Comparison of ENCODE assay signal across 27 mouse cellular contexts in the genomic region with DNA sequence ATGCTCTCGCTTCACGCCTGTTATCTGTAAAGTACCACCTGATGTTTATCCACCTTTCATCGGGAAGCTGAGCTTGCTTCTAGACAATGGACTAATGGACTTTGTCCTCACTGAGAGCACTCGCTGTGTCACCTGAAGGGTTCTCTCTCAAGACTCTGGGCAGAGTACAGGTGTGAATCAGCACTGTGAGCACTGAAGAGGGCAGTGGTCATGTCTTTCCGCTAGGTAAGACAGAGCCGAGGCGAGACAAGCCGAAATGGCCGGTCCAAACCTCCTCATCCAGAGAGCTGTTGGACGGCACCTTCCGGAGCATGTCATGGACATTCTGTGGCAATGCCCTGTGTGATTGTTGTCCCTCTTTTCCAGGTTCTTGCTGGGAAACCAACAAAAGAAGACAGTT.
DNase-seq lines count a peak whose midpoint lies in the region; ATAC-seq and TF ChIP-seq lines count a peak whose summit lies in the region.
"Had no signal": no experiment of that assay in that cellular context is flagged by ENCODE, and none has a peak within 500 bp of the region (broad histone marks: within the 10 kb centered on the region; RNA-seq: fewer than 3 reads in every experiment).

No protein-coding gene starts in this region.

- DNase-seq in kidney, adult 18-20 months, result peak; percentile 71
- no peak for DNase-seq in kidney, postnatal 0 days (ENCODE audit: low spot score)
- DNase-seq in large intestine, adult 2 months (ENCODE audit: low read depth, low spot score), result peak; percentile 35
- no peak for DNase-seq in heart, adult 2 months
- DNase-seq: adrenal gland, postnatal 10 days; cerebellum, adult 9-10 months; cerebellum, postnatal 36 days; gastrocnemius, adult 2 months; gastrocnemius, postnatal 36 days; heart, postnatal 4 days; lung, postnatal 36 days; right cerebral cortex, postnatal 4 days; thymus, postnatal 4 days had no signal

- no peaks in the 10 kb centered on the region for H3K79me2 ChIP-seq in heart, adult 2 months (replicated peaks; ENCODE audit: control insufficient read depth, insufficient read depth, low read length)

- no peak overlapping the region for H3K4me2 ChIP-seq in kidney, embryonic 14.5 days (replicated peaks; ENCODE audit: low read depth, low read length)
- no peak overlapping the region for H3K4me2 ChIP-seq in kidney, postnatal 0 days (ENCODE audit: low read length)
- no peak overlapping the region for H3K4me2 ChIP-seq in midbrain, embryonic 15.5 days
- no peak overlapping the region for H3K4me2 ChIP-seq in forebrain, embryonic 13.5 days
- H3K4me2 ChIP-seq: heart, embryonic 12.5 days; hindbrain, embryonic 14.5 days; limb, embryonic 13.5 days; liver, embryonic 11.5 days; lung, embryonic 15.5 days; midbrain, embryonic 11.5 days; neural tube, embryonic 12.5 days had no signal

- no peak for ATAC-seq in kidney, embryonic 14.5 days (ENCODE audit: low FRiP score, low TSS enrichment)
- peak; percentile 91 for ATAC-seq in kidney, postnatal 0 days (replicated peaks; ENCODE audit: low FRiP score, low read depth)
- ATAC-seq in midbrain, embryonic 15.5 days (replicated peaks), result no peak
- ATAC-seq in forebrain, embryonic 13.5 days, result no peak
- ATAC-seq: forebrain, embryonic 16.5 days had no signal

- H3K9ac ChIP-seq in kidney, embryonic 14.5 days (ENCODE audit: low read depth, low read length), result no peak overlapping the region
- H3K9ac ChIP-seq in kidney, postnatal 0 days (ENCODE audit: low read depth, low read length), result no peak overlapping the region
- H3K9ac ChIP-seq in heart, adult 2 months (ENCODE audit: low read depth, low read length), result no peak overlapping the region
- H3K9ac ChIP-seq in midbrain, embryonic 15.5 days, result no peak overlapping the region
- H3K9ac ChIP-seq in forebrain, embryonic 13.5 days, result no peak overlapping the region
- H3K9ac ChIP-seq: heart, embryonic 12.5 days; hindbrain, embryonic 14.5 days; limb, embryonic 13.5 days; lung, embryonic 15.5 days; neural tube, embryonic 12.5 days had no signal

- no peak for TF ChIP-seq POLR2A in heart, adult 2 months (IDR thresholded peaks at IDR 0.05; ENCODE audit: insufficient read depth, low read depth, low read length)

- no peak overlapping the region for H3K4me3 ChIP-seq in kidney, embryonic 14.5 days (ENCODE audit: low read length)
- no peak overlapping the region for H3K4me3 ChIP-seq in kidney, postnatal 0 days (replicated peaks; ENCODE audit: low read depth, low read length)
- no peak overlapping the region for H3K4me3 ChIP-seq in heart, adult 2 months
- H3K4me3 ChIP-seq in midbrain, embryonic 15.5 days, result no peak overlapping the region
- H3K4me3 ChIP-seq in forebrain, embryonic 13.5 days, result no peak overlapping the region
- H3K4me3 ChIP-seq: gastrocnemius, adult 2 months; heart, embryonic 12.5 days; left cerebral cortex, adult 2 months; limb, embryonic 13.5 days; lung, embryonic 15.5 days; myocyte; neural tube, embryonic 12.5 days had no signal

- intact Hi-C loops in heart, adult 2 months (cut with DNase I), result no loop called here

- H3K36me3 ChIP-seq in kidney, embryonic 14.5 days (ENCODE audit: control insufficient read depth, insufficient read depth, low read length), result no peaks in the 10 kb centered on the region
- H3K36me3 ChIP-seq in kidney, postnatal 0 days (ENCODE audit: insufficient read depth, low read length), result no peaks in the 10 kb centered on the region
- no peaks in the 10 kb centered on the region for H3K36me3 ChIP-seq in heart, adult 2 months (ENCODE audit: control insufficient read depth, insufficient read depth, low read length)
- no peaks in the 10 kb centered on the region for H3K36me3 ChIP-seq in midbrain, embryonic 15.5 days (replicated peaks)
- H3K36me3 ChIP-seq in forebrain, embryonic 13.5 days (ENCODE audit: poor library complexity, severe bottlenecking), result no peaks in the 10 kb centered on the region
- H3K36me3 ChIP-seq: G1E; heart, embryonic 12.5 days; limb, embryonic 13.5 days; lung, embryonic 15.5 days; neural tube, embryonic 12.5 days had no signal

- no peaks in the 10 kb centered on the region for H3K27me3 ChIP-seq in kidney, embryonic 14.5 days (ENCODE audit: control insufficient read depth, insufficient read depth, low read length)
- H3K27me3 ChIP-seq in kidney, postnatal 0 days (ENCODE audit: insufficient read depth, low read length), result no peaks in the 10 kb centered on the region
- no peaks in the 10 kb centered on the region for H3K27me3 ChIP-seq in heart, adult 2 months (ENCODE audit: control insufficient read depth, insufficient read depth, low read length)
- no peaks in the 10 kb centered on the region for H3K27me3 ChIP-seq in midbrain, embryonic 15.5 days (replicated peaks)
- H3K27me3 ChIP-seq in forebrain, embryonic 13.5 days, result no peaks in the 10 kb centered on the region
- H3K27me3 ChIP-seq: heart, embryonic 12.5 days; limb, embryonic 13.5 days; lung, embryonic 15.5 days; neural tube, embryonic 12.5 days had no signal

- H3K27ac ChIP-seq in kidney, embryonic 14.5 days (ENCODE audit: low read depth, low read length), result no peak overlapping the region
- 0 out of 2 replicates have a peak overlapping the region, but pooled peaks have one; percentile 19 for H3K27ac ChIP-seq in kidney, postnatal 0 days
- no peak overlapping the region for H3K27ac ChIP-seq in heart, adult 2 months
- H3K27ac ChIP-seq in midbrain, embryonic 15.5 days, result no peak overlapping the region
- H3K27ac ChIP-seq in forebrain, embryonic 13.5 days, result no peak overlapping the region
- H3K27ac ChIP-seq: gastrocnemius, adult 2 months; hindbrain, embryonic 14.5 days; left cerebral cortex, adult 2 months; limb, embryonic 13.5 days; lung, embryonic 15.5 days; neural tube, embryonic 12.5 days had no signal

- 94% methylated on average over 11 of the region's 11 CpGs for WGBS in kidney, embryonic 14.5 days
- WGBS in kidney, postnatal 0 days, result 88% methylated on average over 11 of the region's 11 CpGs
- WGBS in large intestine, adult 2 months, result 63% methylated on average over 11 of the region's 11 CpGs
- WGBS in heart, adult 2 months, result 90% methylated on average over 11 of the region's 11 CpGs
- WGBS in midbrain, embryonic 15.5 days, result 95% methylated on average over 11 of the region's 11 CpGs
- WGBS in forebrain, embryonic 13.5 days, result 96% methylated on average over 11 of the region's 11 CpGs

- no peaks in the 10 kb centered on the region for H3K9me3 ChIP-seq in kidney, embryonic 14.5 days (ENCODE audit: control insufficient read depth, low read length)
- H3K9me3 ChIP-seq in kidney, postnatal 0 days (replicated peaks; ENCODE audit: low read length), result no peaks in the 10 kb centered on the region
- H3K9me3 ChIP-seq in midbrain, embryonic 15.5 days, result no peaks in the 10 kb centered on the region
- H3K9me3 ChIP-seq in forebrain, embryonic 13.5 days (replicated peaks), result no peaks in the 10 kb centered on the region
- H3K9me3 ChIP-seq: G1E; heart, embryonic 12.5 days; limb, embryonic 13.5 days; lung, embryonic 15.5 days; neural tube, embryonic 12.5 days had no signal

- H3K4me1 ChIP-seq in kidney, embryonic 14.5 days (ENCODE audit: control insufficient read depth, insufficient read depth, low read length), result peaks cover 2% of the 10 kb centered on the region; the same call in 1 of the 2 replicates
- H3K4me1 ChIP-seq in kidney, postnatal 0 days (replicated peaks; ENCODE audit: insufficient read depth, low read length), result no peaks in the 10 kb centered on the region
- no peaks in the 10 kb centered on the region for H3K4me1 ChIP-seq in heart, adult 2 months (ENCODE audit: control insufficient read depth, insufficient read depth, low read length)
- peaks cover 3% of the 10 kb centered on the region for H3K4me1 ChIP-seq in midbrain, embryonic 15.5 days
- 0 out of 2 replicates have a peak, but pooled peaks cover 3% of the 10 kb centered on the region for H3K4me1 ChIP-seq in forebrain, embryonic 13.5 days
- H3K4me1 ChIP-seq: heart, embryonic 12.5 days; lung, embryonic 15.5 days; neural tube, embryonic 12.5 days had no signal

- no peak for TF ChIP-seq EP300 in heart, adult 2 months (IDR thresholded peaks at IDR 0.05; ENCODE audit: insufficient read depth, low read depth, low read length)

- no peak for TF ChIP-seq CTCF in kidney, postnatal 0 days (IDR thresholded peaks at IDR 0.05; ENCODE audit: low read depth)
- no peak for TF ChIP-seq CTCF in heart, adult 2 months (IDR thresholded peaks at IDR 0.05)

Comparison
In these comparisons a context has a peak if more than half of its experiments do, and no peak if none do; other contexts are left out.
1. DNase-seq: peak in kidney, adult 18-20 months (single experiment) and large intestine, adult 2 months (single experiment); none in kidney, postnatal 0 days (single experiment) and heart, adult 2 months (0 of 2).